In genomic region chr2:39091966-39092365, GRCm38 (mm10) we compare ENCODE assay signal across 26 mouse cellular contexts. TPM values are rescaled to one million over a fixed set of nuclear protein-coding genes. Genes with fewer than 3 reads are reported as not detected.
DNase-seq lines count a peak whose midpoint lies in the region; ATAC-seq and TF ChIP-seq lines count a peak whose summit lies in the region.
"Had no signal": no experiment of that assay in that cellular context is flagged by ENCODE, and none has a peak within 500 bp of the region (broad histone marks: within the 10 kb centered on the region; RNA-seq: fewer than 3 reads in every experiment).

No protein-coding gene starts in this region.

- 30% methylated on average over 1 of the region's 1 CpGs for WGBS in limb, embryonic 14.5 days
- 92% methylated on average over 1 of the region's 1 CpGs for WGBS in limb, embryonic 10.5 days
- 63% methylated on average over 1 of the region's 1 CpGs for WGBS in embryonic facial prominence, embryonic 14.5 days
- WGBS in hindbrain, embryonic 16.5 days, result 90% methylated on average over 1 of the region's 1 CpGs

- no peak for ATAC-seq in limb, embryonic 14.5 days (ENCODE audit: low FRiP score, low read depth)
- peak; percentile 44; the same call in 1 of the 2 replicates for ATAC-seq in embryonic facial prominence, embryonic 14.5 days (ENCODE audit: low read depth)
- no peak for ATAC-seq in hindbrain, embryonic 16.5 days
- ATAC-seq: CD4-positive, CD25-positive, alpha-beta regulatory T cell, adult 4 months; forebrain, embryonic 16.5 days; intestine, postnatal 0 days; liver, embryonic 12.5 days; liver, postnatal 0 days had no signal

- peaks cover 43% of the 10 kb centered on the region for H3K36me3 ChIP-seq in limb, embryonic 14.5 days (ENCODE audit: control insufficient read depth, insufficient read depth, low read length)
- H3K36me3 ChIP-seq in limb, embryonic 10.5 days, result peaks cover 51% of the 10 kb centered on the region
- H3K36me3 ChIP-seq in embryonic facial prominence, embryonic 14.5 days (ENCODE audit: control insufficient read depth, insufficient read depth, low read length), result peaks cover 43% of the 10 kb centered on the region
- peaks cover 19% of the 10 kb centered on the region for H3K36me3 ChIP-seq in hindbrain, embryonic 16.5 days (ENCODE audit: control insufficient read depth, insufficient read depth, low read length)

- no peaks in the 10 kb centered on the region for H3K9me3 ChIP-seq in limb, embryonic 14.5 days (ENCODE audit: control insufficient read depth, low read length)
- H3K9me3 ChIP-seq in limb, embryonic 10.5 days (replicated peaks), result no peaks in the 10 kb centered on the region
- no peaks in the 10 kb centered on the region for H3K9me3 ChIP-seq in embryonic facial prominence, embryonic 14.5 days (ENCODE audit: control insufficient read depth, low read length)
- no peaks in the 10 kb centered on the region for H3K9me3 ChIP-seq in hindbrain, embryonic 16.5 days (ENCODE audit: control insufficient read depth, low read length)
- H3K9me3 ChIP-seq: embryonic facial prominence, embryonic 12.5 days; heart, embryonic 12.5 days; hindbrain, embryonic 13.5 days; limb, embryonic 13.5 days; liver, embryonic 12.5 days had no signal

- no peak overlapping the region for H3K4me3 ChIP-seq in limb, embryonic 14.5 days (replicated peaks; ENCODE audit: low read length)
- H3K4me3 ChIP-seq in limb, embryonic 10.5 days, result no peak overlapping the region
- H3K4me3 ChIP-seq in embryonic facial prominence, embryonic 14.5 days (ENCODE audit: low read depth, low read length), result no peak overlapping the region
- H3K4me3 ChIP-seq in hindbrain, embryonic 16.5 days (ENCODE audit: low read length), result no peak overlapping the region
- H3K4me3 ChIP-seq: embryonic facial prominence, embryonic 12.5 days; gastrocnemius, adult 2 months; heart, adult 2 months; heart, embryonic 12.5 days; hindbrain, embryonic 13.5 days; limb, embryonic 13.5 days; liver, embryonic 12.5 days had no signal

- TF ChIP-seq POLR2A in limb, embryonic 14.5 days (IDR thresholded peaks at IDR 0.05; ENCODE audit: borderline replicate concordance, extremely low read depth, insufficient read depth, insufficient read length), result no peak

- H3K9ac ChIP-seq in limb, embryonic 14.5 days (ENCODE audit: low read depth, low read length, severe bottlenecking), result no peak overlapping the region
- no peak overlapping the region for H3K9ac ChIP-seq in embryonic facial prominence, embryonic 14.5 days (ENCODE audit: low read depth, low read length)
- H3K9ac ChIP-seq in hindbrain, embryonic 16.5 days (ENCODE audit: low read depth, low read length), result no peak overlapping the region
- H3K9ac ChIP-seq: embryonic facial prominence, embryonic 12.5 days; heart, embryonic 12.5 days; hindbrain, embryonic 13.5 days; limb, embryonic 13.5 days; liver, embryonic 12.5 days; liver, postnatal 0 days had no signal

- peak; percentile 14 for DNase-seq in adrenal gland, postnatal 14 days
- DNase-seq in adrenal gland, adult 8-10 months, result no peak
- peak; percentile 49 for DNase-seq in limb, embryonic 14.5 days (ENCODE audit: low spot score)
- no peak for DNase-seq in limb, embryonic 10.5 days (ENCODE audit: low spot score)
- peak; percentile 88 for DNase-seq in embryonic facial prominence, embryonic 14.5 days (ENCODE audit: low spot score)
- no peak for DNase-seq in c-Kit-positive CD71-positive TER-119-positive erythroid progenitor cells, embryonic 14.5 days (ENCODE audit: low spot score)
- DNase-seq: cerebellum, adult 8-10 months; cerebellum, postnatal 25 days; gastrocnemius, adult 2 months; heart, adult 2 months; heart, postnatal 4 days; layer of hippocampus, adult 9-11 months; liver, postnatal 0 days; lung, postnatal 10 days; midbrain, embryonic 14.5 days; right cerebral cortex, postnatal 14 days had no signal

- H3K27me3 ChIP-seq in limb, embryonic 14.5 days (ENCODE audit: control insufficient read depth, insufficient read depth, low read length), result no peaks in the 10 kb centered on the region
- H3K27me3 ChIP-seq in limb, embryonic 10.5 days (ENCODE audit: low read depth, poor library complexity, severe bottlenecking), result no peaks in the 10 kb centered on the region
- no peaks in the 10 kb centered on the region for H3K27me3 ChIP-seq in embryonic facial prominence, embryonic 14.5 days (replicated peaks; ENCODE audit: control insufficient read depth, insufficient read depth, low read length)
- no peaks in the 10 kb centered on the region for H3K27me3 ChIP-seq in hindbrain, embryonic 16.5 days (replicated peaks; ENCODE audit: control insufficient read depth, insufficient read depth, low read length)
- H3K27me3 ChIP-seq: embryonic facial prominence, embryonic 12.5 days; heart, embryonic 12.5 days; hindbrain, embryonic 13.5 days; limb, embryonic 13.5 days; liver, embryonic 12.5 days had no signal

- H3K27ac ChIP-seq in limb, embryonic 14.5 days (replicated peaks; ENCODE audit: low read depth, low read length), result no peak overlapping the region
- H3K27ac ChIP-seq in limb, embryonic 10.5 days, result no peak overlapping the region
- H3K27ac ChIP-seq in embryonic facial prominence, embryonic 14.5 days (replicated peaks; ENCODE audit: low read depth, low read length), result no peak overlapping the region; the same call in 1 of the 2 replicates
- no peak overlapping the region for H3K27ac ChIP-seq in hindbrain, embryonic 16.5 days (ENCODE audit: low read depth, low read length)
- H3K27ac ChIP-seq: embryonic facial prominence, embryonic 12.5 days; gastrocnemius, adult 2 months; heart, adult 2 months; hindbrain, embryonic 13.5 days; limb, embryonic 13.5 days; liver, embryonic 12.5 days; macrophage had no signal

- no peaks in the 10 kb centered on the region for H3K4me1 ChIP-seq in limb, embryonic 14.5 days (ENCODE audit: control insufficient read depth, insufficient read depth, low read length)
- no peaks in the 10 kb centered on the region for H3K4me1 ChIP-seq in limb, embryonic 10.5 days
- H3K4me1 ChIP-seq in embryonic facial prominence, embryonic 14.5 days (ENCODE audit: control insufficient read depth, insufficient read depth, low read length), result peaks cover 4% of the 10 kb centered on the region
- H3K4me1 ChIP-seq in hindbrain, embryonic 16.5 days (ENCODE audit: control insufficient read depth, insufficient read depth, low read depth, low read length), result no peaks in the 10 kb centered on the region
- H3K4me1 ChIP-seq: embryonic facial prominence, embryonic 12.5 days; heart, embryonic 12.5 days; hindbrain, embryonic 13.5 days; limb, embryonic 13.5 days; liver, embryonic 12.5 days had no signal

- no peak overlapping the region for H3K4me2 ChIP-seq in limb, embryonic 14.5 days (replicated peaks; ENCODE audit: low read depth, low read length, severe bottlenecking)
- no peak overlapping the region for H3K4me2 ChIP-seq in embryonic facial prominence, embryonic 14.5 days (ENCODE audit: low read depth, low read length)
- H3K4me2 ChIP-seq in hindbrain, embryonic 16.5 days (ENCODE audit: low read length), result no peak overlapping the region
- H3K4me2 ChIP-seq: embryonic facial prominence, embryonic 12.5 days; heart, embryonic 12.5 days; hindbrain, embryonic 13.5 days; limb, embryonic 13.5 days; liver, embryonic 12.5 days had no signal

RNA-seq across cellular contexts. Expression of gene Golga1, which starts 26.6 kb away (rescaled TPM):
- total RNA-seq in adrenal gland, postnatal 14 days (2021), result 24.7 and 28.4 TPM in 2 replicates
- total RNA-seq in adrenal gland, adult 8-10 months (2022), result 10 to 100 TPM; 20.8 to 38.2 (median 28.3) TPM
- polyA plus RNA-seq in limb, embryonic 14.5 days (2012; rRNA removed), result 36.7 and 37.9 TPM in 2 replicates
- polyA plus RNA-seq in limb, embryonic 14.5 days (2014; fragmentation: Nextera tagmentation; extraction: Ambion mirVana), result 30.9 and 32.3 TPM in 2 replicates
- polyA plus RNA-seq in limb, embryonic 10.5 days (2016; fragmentation: Nextera tagmentation; extraction: Ambion mirVana), result 21.0 and 22.0 TPM in 2 replicates
- polyA plus RNA-seq in embryonic facial prominence, embryonic 14.5 days (2014; fragmentation: Nextera tagmentation; extraction: Ambion mirVana), result 20.7 and 29.8 TPM in 2 replicates
- 27.1 and 30.2 TPM in 2 replicates for polyA plus RNA-seq in hindbrain, embryonic 16.5 days (2015; fragmentation: Nextera tagmentation; extraction: Ambion mirVana)

Comparison
In these comparisons a context has a peak if more than half of its experiments do, and no peak if none do; other contexts are left out.
1. DNase-seq: peak in adrenal gland, postnatal 14 days (single experiment), limb, embryonic 14.5 days (single experiment) and embryonic facial prominence, embryonic 14.5 days (single experiment); none in adrenal gland, adult 8-10 months (single experiment), limb, embryonic 10.5 days (single experiment) and c-Kit-positive CD71-positive TER-119-positive erythroid progenitor cells, embryonic 14.5 days (single experiment).